In the genomic region with DNA sequence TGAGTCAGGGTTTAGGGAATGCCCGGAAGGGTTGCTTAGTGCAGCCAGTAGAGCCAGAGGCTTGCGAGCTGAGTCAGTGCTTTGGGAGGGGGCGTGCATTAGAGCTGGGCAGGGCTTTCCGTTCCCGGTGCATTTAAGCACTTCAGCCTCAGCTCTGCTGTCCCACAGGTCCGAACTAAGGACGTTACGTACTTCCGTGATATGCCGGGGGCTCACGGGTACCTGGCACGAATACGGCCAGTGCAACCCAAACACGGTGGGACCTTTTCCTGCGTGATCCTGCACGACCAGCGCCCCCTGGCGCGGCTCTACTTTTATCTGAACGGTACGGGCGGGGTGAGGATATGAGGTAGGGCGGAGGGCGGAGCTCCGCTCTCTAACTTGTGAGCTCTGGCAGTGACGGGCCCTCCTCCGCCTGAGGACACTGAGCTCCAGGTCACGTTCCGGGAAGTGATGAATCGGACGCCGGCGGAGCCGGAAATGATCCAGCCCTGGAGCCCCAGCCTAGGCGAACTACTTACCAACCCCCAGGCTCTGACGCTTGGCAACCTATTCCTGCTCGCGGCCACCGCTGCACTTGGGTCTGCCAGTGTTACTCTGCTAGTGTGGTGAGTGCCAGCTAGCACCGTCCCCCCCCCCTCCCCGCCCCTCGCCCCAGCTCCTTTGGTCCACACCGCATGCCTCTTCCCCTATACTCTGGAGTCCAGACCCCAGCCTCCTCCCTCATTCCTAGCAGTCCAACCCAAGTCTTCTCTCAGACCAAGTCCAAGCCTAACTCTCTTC, we compare ENCODE assay signal across 7 mouse cellular contexts. TPM values are rescaled to one million over a fixed set of nuclear protein-coding genes. Genes with fewer than 3 reads are reported as not detected.
A peak's percentile ranks its signal among the peaks of the same experiment; 100 is the strongest.
DNase-seq lines count a peak whose midpoint lies in the region; ATAC-seq and TF ChIP-seq lines count a peak whose summit lies in the region.

No protein-coding gene starts in this region.

- no peaks in the 10 kb centered on the region for H3K27me3 ChIP-seq in embryonic facial prominence, embryonic 12.5 days
- H3K27me3 ChIP-seq in kidney, adult 2 months (replicated peaks; ENCODE audit: control insufficient read depth, insufficient read depth, low read length) = no peaks in the 10 kb centered on the region
- H3K27me3 ChIP-seq in limb, embryonic 12.5 days = no peaks in the 10 kb centered on the region
- no peaks in the 10 kb centered on the region for H3K27me3 ChIP-seq in midbrain, embryonic 15.5 days (replicated peaks)
- H3K27me3 ChIP-seq in spleen, adult 2 months (ENCODE audit: control insufficient read depth, insufficient read depth, low read length) = no peaks in the 10 kb centered on the region

- peak overlapping the region; percentile 40 for H3K4me3 ChIP-seq in embryonic facial prominence, embryonic 12.5 days
- peak overlapping the region; percentile 54 for H3K4me3 ChIP-seq in kidney, adult 2 months (ENCODE audit: insufficient read depth, low read depth, low read length)
- peak overlapping the region; percentile 42 for H3K4me3 ChIP-seq in limb, embryonic 12.5 days (replicated peaks)
- peak overlapping the region; percentile 45 for H3K4me3 ChIP-seq in midbrain, embryonic 15.5 days
- H3K4me3 ChIP-seq in spleen, adult 2 months (ENCODE audit: extremely low read depth, insufficient read depth, insufficient read length) = peak overlapping the region; percentile 63

- H3K36me3 ChIP-seq in embryonic facial prominence, embryonic 12.5 days = peaks cover 81% of the 10 kb centered on the region
- H3K36me3 ChIP-seq in kidney, adult 2 months (ENCODE audit: control insufficient read depth, insufficient read depth, low read length) = no peaks in the 10 kb centered on the region
- peaks cover 84% of the 10 kb centered on the region for H3K36me3 ChIP-seq in limb, embryonic 12.5 days
- H3K36me3 ChIP-seq in midbrain, embryonic 15.5 days (replicated peaks) = peaks cover under 1% of the 10 kb centered on the region; the same call in 1 of the 2 replicates
- H3K36me3 ChIP-seq in spleen, adult 2 months (ENCODE audit: control insufficient read depth, insufficient read depth, low read length) = no peaks in the 10 kb centered on the region

- peak; percentile 71 for TF ChIP-seq CTCF in kidney, adult 2 months (conservative IDR thresholded peaks at IDR 0.05; ENCODE audit: insufficient read depth, insufficient read length, low read depth, low read length)
- peak; percentile 76 for TF ChIP-seq CTCF in spleen, adult 2 months (IDR thresholded peaks at IDR 0.05; ENCODE audit: extremely low read depth, insufficient read depth, insufficient read length, insufficient replicate concordance)

- peak overlapping the region; percentile 77 for H3K27ac ChIP-seq in embryonic facial prominence, embryonic 12.5 days
- peak overlapping the region; percentile 87 for H3K27ac ChIP-seq in kidney, adult 2 months (ENCODE audit: insufficient read depth, low read depth, low read length)
- peak overlapping the region; percentile 79 for H3K27ac ChIP-seq in limb, embryonic 12.5 days
- H3K27ac ChIP-seq in midbrain, embryonic 15.5 days = peak overlapping the region; percentile 85
- H3K27ac ChIP-seq in spleen, adult 2 months (ENCODE audit: insufficient read depth, low read length) = peak overlapping the region; percentile 44

- peak overlapping the region; percentile 63 for H3K4me2 ChIP-seq in embryonic facial prominence, embryonic 12.5 days (replicated peaks)
- H3K4me2 ChIP-seq in limb, embryonic 12.5 days = peak overlapping the region; percentile 63
- H3K4me2 ChIP-seq in midbrain, embryonic 15.5 days = peak overlapping the region; percentile 58

- WGBS in embryonic facial prominence, embryonic 12.5 days = 1% methylated on average over 41 of the region's 43 CpGs
- 1% methylated on average over 43 of the region's 43 CpGs for WGBS in kidney, adult 2 months
- 2% methylated on average over 43 of the region's 43 CpGs for whole genome bisulfite sequencing in limb, embryonic 12.5 days
- under 1% methylated on average over 42 of the region's 43 CpGs for WGBS in midbrain, embryonic 15.5 days
- under 1% methylated on average over 43 of the region's 43 CpGs for WGBS in spleen, adult 2 months

- H3K4me1 ChIP-seq in embryonic facial prominence, embryonic 12.5 days = peaks cover 51% of the 10 kb centered on the region
- peaks cover 12% of the 10 kb centered on the region for H3K4me1 ChIP-seq in kidney, adult 2 months (ENCODE audit: control insufficient read depth, insufficient read depth, low read length)
- H3K4me1 ChIP-seq in limb, embryonic 12.5 days (replicated peaks) = peaks cover 48% of the 10 kb centered on the region
- H3K4me1 ChIP-seq in midbrain, embryonic 15.5 days = peaks cover 51% of the 10 kb centered on the region
- peaks cover 4% of the 10 kb centered on the region; the same call in 1 of the 2 replicates for H3K4me1 ChIP-seq in spleen, adult 2 months (ENCODE audit: control insufficient read depth, insufficient read depth, insufficient read length)

- peak overlapping the region; percentile 43 for H3K9ac ChIP-seq in embryonic facial prominence, embryonic 12.5 days
- H3K9ac ChIP-seq in limb, embryonic 12.5 days (replicated peaks) = peak overlapping the region; percentile 55
- peak overlapping the region; percentile 49 for H3K9ac ChIP-seq in midbrain, embryonic 15.5 days

- H3K9me3 ChIP-seq in embryonic facial prominence, embryonic 12.5 days = no peaks in the 10 kb centered on the region
- no peaks in the 10 kb centered on the region for H3K9me3 ChIP-seq in limb, embryonic 12.5 days
- H3K9me3 ChIP-seq in midbrain, embryonic 15.5 days = no peaks in the 10 kb centered on the region

- ATAC-seq in embryonic facial prominence, embryonic 12.5 days (ENCODE audit: insufficient number of reproducible peaks, insufficient read depth, low FRiP score, low TSS enrichment) = peak; percentile 95
- ATAC-seq in limb, embryonic 12.5 days (ENCODE audit: insufficient number of reproducible peaks, insufficient read depth, low FRiP score, low TSS enrichment, low read depth) = peak; percentile 97
- peak; percentile 97 for ATAC-seq in midbrain, embryonic 15.5 days (replicated peaks)

- peak; percentile 94 for DNase-seq in adrenal gland, postnatal 25 days
- DNase-seq in heart, adult 11 months = peak; percentile 100
- peak; percentile 99 for DNase-seq in kidney, adult 2 months
- peak; percentile 85 to 90 for DNase-seq in spleen, adult 2 months (ENCODE audit: low read depth in 1 of 2, low spot score in 2 of 2)

- TF ChIP-seq POLR2A in kidney, adult 2 months (IDR thresholded peaks at IDR 0.05; ENCODE audit: low read depth, low read length) = peak; percentile 64
- no peak; the same call in 1 of the 2 replicates for TF ChIP-seq POLR2A in spleen, adult 2 months (IDR thresholded peaks at IDR 0.05; ENCODE audit: low read depth, low read length)

RNA-seq across cellular contexts. Expression of a gene that starts 11.2 kb away (rescaled TPM):
- total RNA-seq in adrenal gland, postnatal 25 days (2021) = 82.8 and 108 TPM in 2 replicates
- polyA plus RNA-seq in embryonic facial prominence, embryonic 12.5 days (2016; fragmentation: Nextera tagmentation; extraction: Ambion mirVana) = 56.8 and 60.6 TPM in 2 replicates
- 43.9 and 49.0 TPM in 2 replicates for polyA plus RNA-seq in kidney, adult 2 months (2012; rRNA removed)
- polyA plus RNA-seq in limb, embryonic 12.5 days (2016; fragmentation: Nextera tagmentation; extraction: Ambion mirVana) = 62.7 and 62.8 TPM in 2 replicates
- polyA plus RNA-seq in midbrain, embryonic 15.5 days (2015; fragmentation: Nextera tagmentation; extraction: Ambion mirVana) = 30.3 and 33.3 TPM in 2 replicates
- 6.8 and 8.6 TPM in 2 replicates for polyA plus RNA-seq in spleen, adult 2 months (2012; rRNA removed)

RNA-seq across cellular contexts. Expression of a gene that starts 16.9 kb away (rescaled TPM):
- total RNA-seq in adrenal gland, postnatal 25 days (2021) = not detected in 2 replicates
- 1.6 and 1.7 TPM in 2 replicates for polyA plus RNA-seq in embryonic facial prominence, embryonic 12.5 days (2016; fragmentation: Nextera tagmentation; extraction: Ambion mirVana)
- 0.08 and 0.10 TPM in 2 replicates for polyA plus RNA-seq in kidney, adult 2 months (2012; rRNA removed)
- polyA plus RNA-seq in limb, embryonic 12.5 days (2016; fragmentation: Nextera tagmentation; extraction: Ambion mirVana) = 1.5 and 1.8 TPM in 2 replicates
- polyA plus RNA-seq in midbrain, embryonic 15.5 days (2015; fragmentation: Nextera tagmentation; extraction: Ambion mirVana) = 1.2 and 1.6 TPM in 2 replicates
- polyA plus RNA-seq in spleen, adult 2 months (2012; rRNA removed) = 0.11 and 0.25 TPM in 2 replicates

RNA-seq across cellular contexts. Expression of a gene that starts 45.6 kb away (rescaled TPM):
- 0.24 TPM in 1 of 2 replicates, not detected in the other for total RNA-seq in adrenal gland, postnatal 25 days (2021)
- 0.12 TPM in 1 of 2 replicates, not detected in the other for polyA plus RNA-seq in embryonic facial prominence, embryonic 12.5 days (2016; fragmentation: Nextera tagmentation; extraction: Ambion mirVana)
- 0.07 TPM in 1 of 2 replicates, not detected in the other for polyA plus RNA-seq in kidney, adult 2 months (2012; rRNA removed)
- polyA plus RNA-seq in limb, embryonic 12.5 days (2016; fragmentation: Nextera tagmentation; extraction: Ambion mirVana) = not detected in 2 replicates
- 0.22 and 0.25 TPM in 2 replicates for polyA plus RNA-seq in midbrain, embryonic 15.5 days (2015; fragmentation: Nextera tagmentation; extraction: Ambion mirVana)
- 8.2 and 8.9 TPM in 2 replicates for polyA plus RNA-seq in spleen, adult 2 months (2012; rRNA removed)

RNA-seq across cellular contexts. Expression of a gene that starts 49.5 kb away (rescaled TPM):
- not detected in 2 replicates for total RNA-seq in adrenal gland, postnatal 25 days (2021)
- polyA plus RNA-seq in embryonic facial prominence, embryonic 12.5 days (2016; fragmentation: Nextera tagmentation; extraction: Ambion mirVana) = not detected in 2 replicates
- 0.14 and 0.16 TPM in 2 replicates for polyA plus RNA-seq in kidney, adult 2 months (2012; rRNA removed)
- not detected in 2 replicates for polyA plus RNA-seq in limb, embryonic 12.5 days (2016; fragmentation: Nextera tagmentation; extraction: Ambion mirVana)
- not detected in 2 replicates for polyA plus RNA-seq in midbrain, embryonic 15.5 days (2015; fragmentation: Nextera tagmentation; extraction: Ambion mirVana)
- 2.4 and 2.8 TPM in 2 replicates for polyA plus RNA-seq in spleen, adult 2 months (2012; rRNA removed)

RNA-seq across cellular contexts. Expression of a gene that starts 49.5 kb away (rescaled TPM):
- total RNA-seq in adrenal gland, postnatal 25 days (2021) = not detected in 2 replicates
- polyA plus RNA-seq in embryonic facial prominence, embryonic 12.5 days (2016; fragmentation: Nextera tagmentation; extraction: Ambion mirVana) = not detected in 2 replicates
- polyA plus RNA-seq in kidney, adult 2 months (2012; rRNA removed) = not detected in 2 replicates
- not detected in 2 replicates for polyA plus RNA-seq in limb, embryonic 12.5 days (2016; fragmentation: Nextera tagmentation; extraction: Ambion mirVana)
- not detected in 2 replicates for polyA plus RNA-seq in midbrain, embryonic 15.5 days (2015; fragmentation: Nextera tagmentation; extraction: Ambion mirVana)
- polyA plus RNA-seq in spleen, adult 2 months (2012; rRNA removed) = not detected in 2 replicates

Comparison
In these comparisons a context has a peak if more than half of its experiments do, and no peak if none do; other contexts are left out.
1. Peak in every context shown above with its lines: DNase-seq, ATAC-seq, H3K4me3 ChIP-seq and H3K27ac ChIP-seq.